Mouse (Mus musculus): Measurements from ENCODE around the gene Apba1.

Apba1 gene

GRCm38 (mm10) chr19:23874502-23874901 lies 115.8 kb downstream of the Apba1 start:
- no peak for DNase-seq (ENCODE audit: low spot score in 2 of 2)

- DNase-seq (ENCODE audit: low spot score in 2 of 2), result no peak
These were observed 117.1 kb downstream of the Apba1 start for GRCm38 (mm10) chr19:23875819-23876218.

DNA sequence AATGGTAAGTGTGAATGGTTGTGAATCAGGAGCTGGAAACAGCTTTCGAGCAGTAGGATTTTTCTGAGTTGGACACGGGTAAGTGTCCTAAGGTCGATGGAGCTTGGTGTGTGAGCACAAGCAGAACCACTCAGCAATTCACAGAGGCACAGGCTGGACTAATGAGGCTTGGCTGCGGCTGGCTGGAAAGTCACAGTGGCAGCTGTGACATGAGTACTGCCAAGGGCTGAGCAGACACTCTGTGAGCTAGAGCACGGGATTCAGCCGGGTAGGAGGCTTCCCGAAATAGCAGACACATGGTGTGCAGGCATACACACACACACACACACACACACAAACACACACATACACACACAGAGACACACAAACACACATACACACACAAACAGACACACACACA lies 121.2 kb downstream of the Apba1 start:
- DNase-seq (ENCODE audit: low spot score in 2 of 2), result no peak

DNA sequence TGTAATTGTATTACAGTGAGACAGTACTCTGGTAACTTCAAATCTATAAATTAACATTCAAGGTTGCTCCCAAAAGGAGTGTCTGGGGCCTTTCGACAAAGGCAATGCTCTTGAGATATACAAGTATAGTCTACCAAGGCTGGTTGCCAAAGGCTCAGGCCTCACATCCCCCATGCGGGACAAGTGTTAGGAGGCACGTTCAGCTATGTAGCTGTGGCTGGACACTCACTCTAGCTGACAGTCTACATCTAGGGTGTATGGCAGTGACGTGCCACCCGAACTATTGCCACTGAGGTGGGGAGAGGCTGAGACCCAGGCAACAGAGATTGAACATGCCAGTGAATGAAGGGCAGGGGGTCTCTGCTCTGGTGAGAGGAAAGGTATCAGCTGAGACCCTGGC lies 127.5 kb downstream of the Apba1 start:
- DNase-seq (ENCODE audit: low spot score in 2 of 2), result no peak

- no peak for DNase-seq (ENCODE audit: low spot score in 2 of 2)
These were observed 132.7 kb downstream of the Apba1 start for GRCm38 (mm10) chr19:23891421-23891820.

DNA sequence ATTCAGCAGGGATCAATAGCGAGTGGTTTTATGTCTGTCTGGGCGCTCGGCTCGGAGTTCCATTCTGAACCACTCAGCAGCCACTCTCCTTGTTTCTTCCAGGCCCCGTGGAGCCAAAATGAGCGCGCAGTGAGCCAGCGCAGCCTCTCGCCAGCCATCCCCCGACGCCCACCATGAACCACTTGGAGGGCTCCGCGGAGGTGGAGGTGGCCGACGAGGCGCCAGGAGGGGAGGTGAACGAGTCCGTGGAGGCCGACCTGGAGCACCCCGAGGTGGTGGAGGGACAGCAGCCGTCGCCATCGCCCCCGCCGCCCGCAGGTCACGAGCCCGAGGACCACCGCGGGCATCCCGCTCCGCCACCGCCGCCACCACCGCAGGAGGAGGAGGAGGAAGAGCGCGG lies 133.9 kb downstream of the Apba1 start:
- no peak for DNase-seq (ENCODE audit: low spot score in 2 of 2)

DNA sequence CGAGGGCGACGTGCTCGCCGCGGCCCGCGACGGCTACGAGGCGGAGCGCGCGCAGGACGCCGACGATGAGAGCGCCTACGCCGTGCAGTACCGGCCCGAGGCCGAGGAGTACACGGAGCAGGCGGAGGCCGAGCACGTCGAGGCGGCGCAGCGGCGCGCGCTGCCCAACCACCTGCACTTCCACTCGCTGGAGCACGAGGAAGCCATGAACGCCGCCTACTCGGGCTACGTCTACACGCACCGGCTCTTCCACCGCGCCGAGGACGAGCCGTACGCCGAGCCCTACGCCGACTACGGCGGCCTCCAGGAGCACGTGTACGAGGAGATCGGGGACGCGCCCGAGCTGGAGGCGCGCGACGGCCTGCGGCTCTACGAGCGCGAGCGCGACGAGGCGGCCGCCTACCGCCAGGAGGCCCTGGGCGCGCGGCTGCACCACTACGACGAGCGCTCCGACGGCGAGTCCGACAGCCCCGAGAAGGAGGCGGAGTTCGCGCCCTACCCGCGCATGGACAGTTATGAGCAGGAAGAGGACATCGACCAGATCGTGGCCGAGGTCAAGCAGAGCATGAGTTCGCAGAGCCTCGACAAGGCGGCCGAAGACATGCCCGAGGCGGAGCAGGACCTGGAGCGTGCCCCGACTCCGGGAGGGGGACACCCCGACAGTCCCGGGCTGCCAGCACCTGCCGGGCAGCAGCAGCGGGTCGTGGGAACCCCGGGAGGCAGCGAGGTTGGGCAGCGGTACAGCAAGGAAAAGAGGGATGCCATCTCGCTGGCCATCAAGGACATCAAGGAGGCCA lies 134.6 kb downstream of the Apba1 start:
- no peak for DNase-seq (ENCODE audit: low spot score in 2 of 2)

- DNase-seq (ENCODE audit: low spot score in 2 of 2), result no peak
These were observed 135.3 kb downstream of the Apba1 start for GRCm38 (mm10) chr19:23893946-23894345.

DNA sequence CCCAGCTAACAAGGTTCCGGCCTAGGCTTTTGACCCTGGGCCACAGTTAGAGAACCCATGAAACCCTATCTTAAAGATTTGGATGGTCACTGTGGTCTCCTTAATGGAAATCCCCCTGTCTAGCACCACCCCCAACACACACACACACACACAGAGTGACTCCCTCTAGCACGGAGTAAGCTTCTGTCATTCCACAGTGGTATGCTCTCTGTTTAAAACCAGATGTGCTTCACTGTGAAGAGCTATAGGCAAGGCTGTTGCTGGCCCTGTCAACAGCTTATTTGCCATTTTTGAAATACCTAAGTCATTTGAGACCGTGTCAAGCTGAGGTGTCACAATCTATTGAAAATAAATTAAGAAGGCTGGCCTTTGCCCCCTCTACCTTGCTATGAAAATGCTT lies 136.1 kb downstream of the Apba1 start:
- no peak for DNase-seq (ENCODE audit: low spot score in 2 of 2)

GRCm38 (mm10) chr19:23896915-23897314 lies 138.2 kb downstream of the Apba1 start:
- DNase-seq (ENCODE audit: low spot score in 2 of 2), result no peak

DNA sequence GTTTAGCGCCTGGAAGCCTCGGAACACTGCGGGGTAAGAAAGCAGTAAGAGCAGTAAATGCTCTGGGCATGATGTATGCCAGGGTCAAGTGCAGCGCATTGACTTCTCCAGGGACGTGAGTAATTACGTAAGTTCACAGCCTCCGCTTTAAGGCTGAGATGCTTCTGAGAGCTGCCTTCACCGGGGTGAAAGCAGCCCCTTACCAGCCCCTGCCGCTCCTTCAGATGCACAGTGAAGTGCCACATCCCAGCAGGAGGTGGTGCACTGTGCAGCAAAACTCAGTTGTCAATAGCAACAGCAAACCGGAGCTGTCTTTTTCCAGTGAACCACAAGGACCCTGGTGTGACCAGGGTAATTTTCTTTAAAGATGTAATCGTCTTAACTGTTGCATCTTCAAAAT lies 139.8 kb downstream of the Apba1 start:
- no peak for DNase-seq (ENCODE audit: low spot score in 2 of 2)

- no peak for DNase-seq (ENCODE audit: low spot score in 2 of 2)
These were observed 142.5 kb downstream of the Apba1 start for GRCm38 (mm10) chr19:23901177-23901576.

GRCm38 (mm10) chr19:23901768-23902167 lies 143.1 kb downstream of the Apba1 start:
- DNase-seq (ENCODE audit: low spot score in 2 of 2), result no peak

GRCm38 (mm10) chr19:23903066-23903465 lies 144.4 kb downstream of the Apba1 start:
- DNase-seq (ENCODE audit: low spot score in 2 of 2), result no peak

GRCm38 (mm10) chr19:23904922-23905321 lies 146.2 kb downstream of the Apba1 start:
- DNase-seq (ENCODE audit: low spot score in 2 of 2), result no peak

DNA sequence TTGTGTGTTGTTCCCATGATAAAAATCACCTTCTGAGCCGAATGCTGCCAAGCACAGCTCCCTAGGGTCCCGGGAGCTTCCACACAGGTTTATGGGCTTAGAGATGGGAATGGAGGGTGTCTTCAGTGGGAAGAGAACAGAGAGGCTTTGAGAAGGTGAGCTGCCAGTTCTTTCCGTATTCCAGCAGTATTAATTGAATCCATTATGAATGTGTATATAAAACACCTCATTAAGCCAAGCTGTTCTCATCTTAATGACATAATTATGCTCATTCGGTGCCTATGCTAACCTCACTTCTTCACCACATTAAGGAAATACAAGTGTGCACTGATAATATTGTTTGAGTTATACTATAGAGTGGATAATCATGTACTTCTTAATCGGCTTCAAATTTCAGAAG lies 147.1 kb downstream of the Apba1 start:
- DNase-seq (ENCODE audit: low spot score in 2 of 2), result no peak

- DNase-seq (ENCODE audit: low spot score in 2 of 2), result no peak
These were observed 151.7 kb downstream of the Apba1 start for GRCm38 (mm10) chr19:23910345-23910744.

DNA sequence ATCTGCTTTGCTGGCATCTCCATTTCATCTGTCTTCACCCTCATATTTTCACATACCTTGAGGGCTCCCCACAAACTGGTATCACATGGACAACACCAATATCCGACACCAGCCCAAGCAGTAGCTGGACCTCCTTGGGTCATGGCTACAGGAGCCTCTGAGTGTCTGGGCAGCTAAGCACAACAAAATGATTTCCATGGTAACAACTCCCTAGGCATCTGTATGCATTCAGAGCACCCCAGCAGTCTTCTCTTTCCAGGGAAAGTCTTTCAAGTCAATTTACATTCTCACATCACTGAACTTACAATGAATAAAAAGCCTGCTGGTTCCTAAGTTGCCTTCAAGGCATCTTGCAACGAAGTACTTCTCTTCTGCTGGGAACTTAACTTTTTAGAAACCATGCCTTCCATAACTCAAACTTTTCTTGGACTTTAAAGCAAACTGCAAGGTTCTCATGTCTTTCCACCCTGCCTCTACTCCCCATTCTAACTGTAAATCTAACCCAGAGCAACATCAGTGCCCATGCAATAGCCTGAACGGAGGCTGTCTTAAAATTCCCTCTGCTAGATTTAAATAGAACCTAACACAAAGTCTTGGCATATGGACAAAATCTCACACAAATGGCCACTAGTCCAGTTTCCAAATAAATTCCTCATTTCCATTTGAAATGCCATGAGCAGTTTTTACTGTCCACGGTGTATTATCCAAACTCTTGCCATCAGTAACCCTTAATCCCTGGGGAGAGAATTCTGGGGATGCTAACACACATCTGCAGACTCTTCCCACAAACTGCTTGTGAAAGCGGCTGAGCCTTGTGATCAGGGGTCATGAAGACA lies 160.9 kb downstream of the Apba1 start:
- no peak for DNase-seq (ENCODE audit: low spot score in 2 of 2)

- no peak for DNase-seq (ENCODE audit: low spot score in 2 of 2)
These were observed 161.5 kb downstream of the Apba1 start for GRCm38 (mm10) chr19:23920220-23920544.

DNA sequence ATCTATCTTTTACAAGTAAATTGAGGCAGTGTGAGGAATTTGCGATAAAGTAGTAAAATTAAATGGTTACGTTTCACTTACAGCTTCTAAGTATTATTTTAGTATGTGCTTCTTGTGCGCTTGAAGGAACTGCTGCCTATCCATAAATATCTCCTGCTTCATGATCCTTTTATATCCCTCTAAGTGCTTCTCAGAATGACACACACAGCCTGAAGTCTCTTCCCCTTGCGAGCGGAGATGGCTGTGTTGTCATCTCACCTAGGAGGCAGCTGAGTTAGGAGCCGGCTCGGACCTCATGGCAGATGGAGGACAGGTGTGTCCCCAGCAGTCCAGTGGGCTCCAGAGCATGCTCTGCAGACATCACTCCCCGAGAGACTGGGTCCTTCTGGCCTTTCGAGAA lies 163.9 kb downstream of the Apba1 start:
- DNase-seq (ENCODE audit: low spot score in 2 of 2), result no peak

DNA sequence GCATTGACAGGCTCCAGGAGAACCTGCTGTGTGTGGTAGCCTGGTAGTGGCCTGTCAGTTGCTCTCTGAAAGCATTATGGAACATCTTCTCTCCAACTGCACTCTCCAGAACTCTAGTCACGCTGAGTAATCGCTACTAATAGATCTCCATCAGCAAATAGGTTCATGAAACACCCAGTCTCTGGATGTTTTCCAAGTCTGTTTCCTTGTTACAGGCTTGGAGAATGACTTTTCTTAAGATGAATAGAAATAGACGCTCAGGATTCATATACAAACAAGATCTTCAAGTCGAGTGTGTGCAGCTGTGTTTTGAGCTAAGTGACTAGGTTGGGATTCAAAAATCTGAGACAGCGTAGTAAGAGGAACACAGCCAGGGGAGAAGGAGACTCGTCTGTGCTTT lies 165.4 kb downstream of the Apba1 start:
- DNase-seq (ENCODE audit: low spot score in 2 of 2), result no peak

DNA sequence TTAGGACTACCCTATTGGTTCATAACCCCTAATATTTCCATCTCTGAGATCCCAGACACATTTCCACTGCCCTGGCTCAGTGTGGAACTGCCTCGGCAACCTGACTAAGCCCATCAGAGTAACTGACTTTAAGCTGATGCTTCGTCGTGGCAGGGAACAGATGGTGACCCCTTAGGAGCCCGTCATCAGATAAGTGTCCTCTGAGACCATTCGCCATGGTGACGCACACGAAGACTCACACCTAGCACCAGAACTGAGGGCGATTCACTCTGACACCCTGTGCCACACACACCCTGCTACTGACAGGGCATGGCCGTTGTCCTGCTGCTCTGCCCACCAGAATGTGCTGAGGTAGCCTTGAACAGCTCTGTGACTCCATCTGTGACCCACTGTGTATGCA lies 166.1 kb downstream of the Apba1 start:
- DNase-seq (ENCODE audit: low spot score in 2 of 2), result no peak

GRCm38 (mm10) chr19:23925541-23925940 lies 166.9 kb downstream of the Apba1 start:
- no peak for DNase-seq (ENCODE audit: low spot score in 2 of 2)

All from natural killer cell, adult 2 months (primary cell).